Mouse (Mus musculus) lung, adult 2 months (tissue): ENCODE measurements around the gene Tex35.

Source experiments
- CTCF ChIP-seq: fragments of 200-500 bp; IDR thresholded peaks from 2 replicates; pipeline ENCODE4 v1.5.1; 2011; ENCODE audit warnings: mild to moderate bottlenecking, low read length, control low read depth; ENCODE audit not compliant: insufficient read depth
- POLR2A ChIP-seq: fragments of 200-500 bp; IDR thresholded peaks from 2 replicates; pipeline ENCODE4 v1.6.1; 2011; ENCODE audit warnings: low read depth, mild to moderate bottlenecking, control low read depth, low read length, borderline replicate concordance; ENCODE audit errors: extremely low read depth

DNA sequence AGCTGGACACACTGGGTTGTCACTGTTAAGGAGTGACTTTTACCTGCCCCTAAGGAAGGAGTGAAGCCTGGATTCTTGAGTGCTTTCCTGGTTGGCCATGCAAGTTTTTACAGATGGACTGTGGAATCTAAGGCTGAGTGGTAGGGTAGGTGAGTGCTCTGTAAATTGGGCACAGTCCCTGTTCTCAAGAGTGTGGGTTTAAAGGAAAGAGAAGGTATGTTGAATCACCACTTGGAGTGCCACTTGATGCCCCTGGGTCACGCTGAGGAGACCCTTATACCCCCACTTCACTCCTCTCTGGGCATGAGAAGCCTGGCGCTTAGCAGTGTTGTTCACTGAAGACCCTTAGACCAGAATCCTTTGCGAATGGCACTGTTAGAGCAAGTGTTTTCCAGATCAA lies 9.0 kb upstream of the Tex35 start:
- no peak for TF ChIP-seq CTCF
- TF ChIP-seq POLR2A, result no peak
